Mouse (Mus musculus) heart, embryonic 15.5 days (tissue): ENCODE results near the gene Slc4a8. TPM values are rescaled to one million over a fixed set of nuclear protein-coding genes. Genes with fewer than 3 reads are reported as not detected.
A peak's percentile ranks its signal among the peaks of the same experiment; 100 is the strongest.
"Not testable (repeated sequence)": the region's sequence is repeated elsewhere in the genome, so short reads cannot be mapped to it uniquely, and the experiment has no call there.

ENCODE experiments used
- ATAC-seq: fragments of 200-750 bp; cut with Nextera tagmentation; replicated peaks from 2 replicates; pipeline ENCODE4 v1.8.0; 2017; ENCODE audit warnings: low read depth, moderate TSS enrichment; ENCODE audit not compliant: insufficient number of reproducible peaks, insufficient read depth, low FRiP score
- H3K27ac ChIP-seq: fragments of 300-500 bp; sonication (generic); 2 replicates; pipeline ENCODE4 v1.5.1; 2015; ENCODE audit warnings: mild to moderate bottlenecking, inconsistent platforms
- H3K27me3 ChIP-seq: fragments of 300-500 bp; sonication (generic); 2 replicates; pipeline ENCODE4 v1.6.1; 2015; ENCODE audit warnings: inconsistent platforms
- H3K36me3 ChIP-seq: fragments of 300-500 bp; sonication (generic); 2 replicates; pipeline ENCODE4 v1.6.1; 2015; ENCODE audit warnings: mild to moderate bottlenecking, inconsistent platforms
- H3K4me1 ChIP-seq: fragments of 300-500 bp; sonication (generic); replicated peaks from 2 replicates; pipeline ENCODE4 v1.6.1; 2015; ENCODE audit warnings: inconsistent platforms
- H3K4me2 ChIP-seq: fragments of 300-500 bp; sonication (generic); 2 replicates; pipeline ENCODE4 v1.6.1; 2015; ENCODE audit warnings: inconsistent platforms, mild to moderate bottlenecking, moderate library complexity
- H3K4me3 ChIP-seq: fragments of 300-500 bp; sonication (generic); 2 replicates; pipeline ENCODE4 v1.5.1; 2015; ENCODE audit warnings: mild to moderate bottlenecking, inconsistent platforms
- H3K9ac ChIP-seq: fragments of 300-500 bp; sonication (generic); 2 replicates; pipeline ENCODE4 v1.6.1; 2015; ENCODE audit warnings: mild to moderate bottlenecking, inconsistent platforms
- H3K9me3 ChIP-seq: fragments of 300-500 bp; sonication (generic); replicated peaks from 2 replicates; pipeline ENCODE4 v1.6.1; 2016; ENCODE audit warnings: inconsistent platforms
- WGBS: fragments of 180-500 bp; shearing (Covaris S2); methylation state at CpG from one replicate; pipeline ENCODE4 v1.1.7; 2015; ENCODE audit warnings: mixed read lengths; 5-methylcytosine and 5-hydroxymethylcytosine counted together
- polyA plus RNA-seq: library from polyadenylated mRNA; unstranded; fragments of >200 nt; fragmentation: Nextera tagmentation; extraction: Ambion mirVana; gene quantifications from 2 replicates; pipeline ENCODE4 v1.2.1, GENCODE M21; 2015

The Slc4a8 gene
- polyA plus RNA-seq, 1 experiment from 2014 or later, result 0.53 TPM

GRCm38 (mm10) chr15:100808484-100808883, 46.9 kb downstream of the Slc4a8 start:
- WGBS, result 74% methylated on average over 9 of the region's 9 CpGs

GRCm38 (mm10) chr15:100810243-100810642, 48.7 kb downstream of the Slc4a8 start:
- H3K27me3 ChIP-seq, result no peaks in the 10 kb centered on the region; the same call in 1 of the 2 replicates
- peaks cover 10% of the 10 kb centered on the region for H3K4me1 ChIP-seq
- no peaks in the 10 kb centered on the region for H3K36me3 ChIP-seq
- H3K9ac ChIP-seq, result no peak overlapping the region
- no peak overlapping the region for H3K27ac ChIP-seq
- H3K4me3 ChIP-seq, result no peak overlapping the region
- H3K4me2 ChIP-seq, result no peak overlapping the region
- ATAC-seq, result no peak
- H3K9me3 ChIP-seq, result no peaks in the 10 kb centered on the region
- WGBS, result 82% methylated on average over 8 of the region's 8 CpGs

More at GRCm38 (mm10) chr15:100808484-100808883, 46.9 kb downstream of the Slc4a8 start:
- Histone ChIP-seq H3K27ac (no peak overlapping the region), H3K4me3 (no peak overlapping the region), H3K27me3 (peaks cover 5% of the 10 kb centered on the region; the same call in 1 of the 2 replicates), H3K36me3 (no peaks in the 10 kb centered on the region), H3K9ac (no peak overlapping the region), H3K4me2 (no peak overlapping the region), H3K4me1 (peaks cover 7% of the 10 kb centered on the region; the same call in 1 of the 2 replicates), H3K9me3 (no peaks in the 10 kb centered on the region)
- ATAC-seq, result no peak

- Histone ChIP-seq H3K36me3 (no peaks in the 10 kb centered on the region), H3K4me2 (no peak overlapping the region), H3K27ac (no peak overlapping the region), H3K4me3 (no peak overlapping the region), H3K9ac (no peak overlapping the region), H3K27me3 (peaks cover 3% of the 10 kb centered on the region; the same call in 1 of the 2 replicates), H3K4me1 (peaks cover 11% of the 10 kb centered on the region), H3K9me3 (no peaks in the 10 kb centered on the region)
- 60% methylated on average over 5 of the region's 5 CpGs for WGBS
- no peak for ATAC-seq
Measured at GRCm38 (mm10) chr15:100813501-100813900, 52.0 kb downstream of the Slc4a8 start.

- WGBS, result 73% methylated on average over 7 of the region's 7 CpGs
- 0 out of 2 replicates have a peak, but pooled peaks cover 3% of the 10 kb centered on the region for H3K9me3 ChIP-seq
- no peak overlapping the region for H3K4me2 ChIP-seq
- no peak overlapping the region for H3K4me3 ChIP-seq
- H3K36me3 ChIP-seq, result no peaks in the 10 kb centered on the region
- H3K4me1 ChIP-seq, result peaks cover 11% of the 10 kb centered on the region
- H3K9ac ChIP-seq, result no peak overlapping the region
- H3K27me3 ChIP-seq, result peaks cover 3% of the 10 kb centered on the region; the same call in 1 of the 2 replicates
- no peak for ATAC-seq
- H3K27ac ChIP-seq, result no peak overlapping the region
Measured at GRCm38 (mm10) chr15:100814066-100814465, 52.5 kb downstream of the Slc4a8 start.

- Histone ChIP-seq H3K9ac (no peak overlapping the region), H3K4me2 (0 out of 2 replicates have a peak overlapping the region, but pooled peaks have one; percentile 17), H3K4me1 (peaks cover 11% of the 10 kb centered on the region), H3K36me3 (no peaks in the 10 kb centered on the region), H3K27ac (no peak overlapping the region), H3K9me3 (0 out of 2 replicates have a peak, but pooled peaks cover 4% of the 10 kb centered on the region), H3K4me3 (no peak overlapping the region), H3K27me3 (0 out of 2 replicates have a peak, but pooled peaks cover 3% of the 10 kb centered on the region)
- WGBS, result 65% methylated on average over 8 of the region's 8 CpGs
- ATAC-seq, result no peak
Measured at GRCm38 (mm10) chr15:100815310-100815709, 53.8 kb downstream of the Slc4a8 start.

- Histone ChIP-seq H3K9ac (no peak overlapping the region), H3K4me1 (peaks cover 11% of the 10 kb centered on the region), H3K27ac (no peak overlapping the region), H3K27me3 (peaks cover 32% of the 10 kb centered on the region), H3K4me2 (no peak overlapping the region), H3K9me3 (0 out of 2 replicates have a peak, but pooled peaks cover 4% of the 10 kb centered on the region), H3K36me3 (no peaks in the 10 kb centered on the region), H3K4me3 (no peak overlapping the region)
- ATAC-seq, result no peak
- 69% methylated on average over 3 of the region's 3 CpGs for WGBS
Measured at GRCm38 (mm10) chr15:100818860-100819259, 57.3 kb downstream of the Slc4a8 start.

GRCm38 (mm10) chr15:100821824-100822223, 60.3 kb downstream of the Slc4a8 start:
- no peak overlapping the region for H3K9ac ChIP-seq
- 0 out of 2 replicates have a peak, but pooled peaks cover 4% of the 10 kb centered on the region for H3K9me3 ChIP-seq
- 65% methylated on average over 8 of the region's 8 CpGs for WGBS
- no peaks in the 10 kb centered on the region for H3K36me3 ChIP-seq
- peaks cover 56% of the 10 kb centered on the region for H3K27me3 ChIP-seq
- H3K4me2 ChIP-seq, result no peak overlapping the region
- H3K4me1 ChIP-seq, result no peaks in the 10 kb centered on the region
- no peak for ATAC-seq
- no peak overlapping the region for H3K4me3 ChIP-seq
- H3K27ac ChIP-seq, result no peak overlapping the region

GRCm38 (mm10) chr15:100822370-100822769, 60.8 kb downstream of the Slc4a8 start:
- not testable (repeated sequence) for H3K4me2 ChIP-seq, H3K4me1 ChIP-seq, H3K9me3 ChIP-seq, ATAC-seq, H3K9ac ChIP-seq, H3K36me3 ChIP-seq, H3K27ac ChIP-seq, H3K4me3 ChIP-seq
- 71% methylated on average over 4 of the region's 4 CpGs for WGBS
- peaks cover 56% of the 10 kb centered on the region for H3K27me3 ChIP-seq

GRCm38 (mm10) chr15:100825249-100825856, 63.8 kb downstream of the Slc4a8 start:
- 20% methylated on average over 26 of the region's 26 CpGs for WGBS
- H3K9ac ChIP-seq, result no peak overlapping the region
- H3K4me3 ChIP-seq, result no peak overlapping the region
- no peaks in the 10 kb centered on the region for H3K4me1 ChIP-seq
- H3K4me2 ChIP-seq, result no peak overlapping the region
- no peaks in the 10 kb centered on the region for H3K9me3 ChIP-seq
- ATAC-seq, result no peak
- H3K27me3 ChIP-seq, result peaks cover 57% of the 10 kb centered on the region
- no peaks in the 10 kb centered on the region for H3K36me3 ChIP-seq
- no peak overlapping the region for H3K27ac ChIP-seq

- WGBS, result 82% methylated on average over 8 of the region's 8 CpGs
- no peak overlapping the region for H3K9ac ChIP-seq
- no peaks in the 10 kb centered on the region for H3K36me3 ChIP-seq
- H3K27ac ChIP-seq, result no peak overlapping the region
- H3K9me3 ChIP-seq, result no peaks in the 10 kb centered on the region
- peaks cover 56% of the 10 kb centered on the region for H3K27me3 ChIP-seq
- H3K4me1 ChIP-seq, result no peaks in the 10 kb centered on the region
- H3K4me2 ChIP-seq, result no peak overlapping the region
- ATAC-seq, result no peak
- no peak overlapping the region for H3K4me3 ChIP-seq
Measured at GRCm38 (mm10) chr15:100826076-100826475, 64.5 kb downstream of the Slc4a8 start.

GRCm38 (mm10) chr15:100829775-100830174, 68.2 kb downstream of the Slc4a8 start:
- H3K36me3 ChIP-seq, result no peaks in the 10 kb centered on the region
- H3K27me3 ChIP-seq, result peaks cover 32% of the 10 kb centered on the region
- H3K4me2 ChIP-seq, result no peak overlapping the region
- H3K9me3 ChIP-seq, result no peaks in the 10 kb centered on the region
- no peak overlapping the region for H3K9ac ChIP-seq
- ATAC-seq, result 0 out of 2 replicates have a peak, but pooled peaks have one; percentile 39
- H3K4me3 ChIP-seq, result no peak overlapping the region
- H3K4me1 ChIP-seq, result no peaks in the 10 kb centered on the region
- WGBS, result 77% methylated on average over 9 of the region's 9 CpGs
- H3K27ac ChIP-seq, result no peak overlapping the region

- Histone ChIP-seq H3K27me3 (peaks cover 23% of the 10 kb centered on the region), H3K4me3 (no peak overlapping the region), H3K4me2 (no peak overlapping the region), H3K27ac (no peak overlapping the region), H3K36me3 (no peaks in the 10 kb centered on the region), H3K9me3 (no peaks in the 10 kb centered on the region), H3K9ac (no peak overlapping the region), H3K4me1 (no peaks in the 10 kb centered on the region)
- no peak for ATAC-seq
- 48% methylated on average over 6 of the region's 6 CpGs for WGBS
Measured at GRCm38 (mm10) chr15:100830682-100831081, 69.1 kb downstream of the Slc4a8 start.
